Mouse (Mus musculus) midbrain, embryonic 12.5 days (tissue): Measurements from ENCODE around the gene Cdkal1. TPM values are rescaled to one million over a fixed set of nuclear protein-coding genes. Genes with fewer than 3 reads are reported as not detected.

Experiments used
- ATAC-seq: fragments of 200-750 bp; cut with Nextera tagmentation; 2 replicates; pipeline ENCODE4 v1.8.0; 2017; ENCODE audit warnings: low read depth, moderate TSS enrichment, moderate library complexity; ENCODE audit not compliant: low FRiP score
- H3K27ac ChIP-seq: fragments of 300-500 bp; sonication (generic); replicated peaks from 2 replicates; pipeline ENCODE4 v1.5.1; 2016; ENCODE audit warnings: mild to moderate bottlenecking
- H3K27me3 ChIP-seq: fragments of 300-500 bp; sonication (generic); 2 replicates; pipeline ENCODE4 v1.6.1; 2016; ENCODE audit warnings: mild to moderate bottlenecking
- H3K36me3 ChIP-seq: fragments of 300-500 bp; sonication (generic); 2 replicates; pipeline ENCODE4 v1.6.1; 2016
- H3K4me1 ChIP-seq: fragments of 300-500 bp; sonication (generic); 2 replicates; pipeline ENCODE4 v1.6.1; 2016
- H3K4me2 ChIP-seq: fragments of 300-500 bp; sonication (generic); replicated peaks from 2 replicates; pipeline ENCODE4 v1.6.1; 2016; ENCODE audit warnings: mild to moderate bottlenecking, moderate library complexity
- H3K4me3 ChIP-seq: fragments of 300-500 bp; sonication (generic); 2 replicates; pipeline ENCODE4 v1.5.1; 2016; ENCODE audit warnings: mild to moderate bottlenecking
- H3K9ac ChIP-seq: fragments of 300-500 bp; sonication (generic); replicated peaks from 2 replicates; pipeline ENCODE4 v1.6.1; 2016; ENCODE audit warnings: mild to moderate bottlenecking, moderate library complexity
- H3K9me3 ChIP-seq: fragments of 300-500 bp; sonication (generic); 2 replicates; pipeline ENCODE4 v1.6.1; 2016; ENCODE audit warnings: mild to moderate bottlenecking
- WGBS: fragments of 180-500 bp; shearing (Covaris S2); methylation state at CpG from one replicate; pipeline ENCODE4 v1.1.7; 2016; 5-methylcytosine and 5-hydroxymethylcytosine counted together
- polyA plus RNA-seq: library from polyadenylated mRNA; unstranded; fragments of >200 nt; fragmentation: Nextera tagmentation; extraction: Ambion mirVana; gene quantifications from 2 replicates; pipeline ENCODE4 v1.2.1, GENCODE M21; 2016

Cdkal1 gene
- 33.3 and 36.4 TPM in 2 replicates for polyA plus RNA-seq

DNA sequence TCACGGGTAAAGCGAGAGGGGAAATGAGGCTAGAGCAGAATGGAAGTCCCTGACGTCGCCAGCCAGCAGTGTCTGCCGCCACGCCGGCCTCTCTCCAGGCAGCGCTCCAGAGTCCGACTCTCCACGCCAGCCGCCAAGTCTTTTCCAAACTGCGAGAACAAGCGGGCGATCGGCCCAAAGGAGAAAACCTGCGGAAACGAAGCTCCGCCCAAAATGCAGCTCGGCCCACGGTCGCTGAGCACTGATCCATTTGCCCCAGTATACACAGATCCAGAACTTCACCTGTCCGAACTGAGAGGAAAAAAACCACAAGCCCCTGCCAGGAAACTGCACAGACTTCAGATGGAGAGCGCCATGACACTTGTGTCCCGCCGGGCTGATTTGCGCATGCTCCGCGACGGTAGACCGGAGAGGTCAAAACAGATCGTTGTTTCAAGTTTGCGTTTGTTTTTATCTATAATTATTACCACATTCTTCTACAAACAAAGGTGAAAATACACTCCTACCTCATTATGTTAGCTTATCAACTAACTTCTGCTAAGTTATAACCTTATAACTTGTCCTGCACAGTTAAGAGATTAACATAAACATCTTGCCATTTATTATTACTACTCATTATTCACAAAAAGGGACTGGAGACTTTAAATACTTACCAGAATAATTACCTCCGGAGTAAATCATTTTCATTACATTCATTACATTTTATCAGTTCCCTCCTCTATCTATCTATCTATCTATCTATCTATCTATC lies at the start of gene Cdkal1:
Gene Cdkal1, minus strand, starts transcription at position 394 of the 751 bp plus-strand sequence.
- under 1% methylated on average over 33 of the region's 33 CpGs for WGBS
- peak; percentile 85 for ATAC-seq
- peak within 1 kb of the TSS; percentile 64 for H3K4me2 ChIP-seq

DNA sequence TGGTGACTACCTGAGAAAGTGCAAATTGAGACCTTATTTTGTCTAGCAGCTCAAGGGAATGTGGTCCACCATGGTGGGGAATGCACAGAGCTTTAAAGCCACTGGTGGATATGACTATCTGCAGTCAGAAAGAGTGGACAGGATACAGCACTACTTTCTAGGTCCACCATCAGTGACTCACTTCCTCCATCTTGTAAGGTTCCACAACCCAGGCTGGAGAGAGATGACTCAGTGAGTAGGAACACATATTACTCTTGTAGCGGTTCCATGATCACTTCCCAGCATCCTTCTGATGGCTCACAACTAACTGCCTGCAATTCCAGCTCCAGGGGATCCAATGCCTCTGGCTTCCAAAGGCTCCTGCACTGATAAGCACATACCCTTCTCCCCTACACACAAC lies 47.9 kb upstream of the Cdkal1 start:
- no peak for ATAC-seq
- H3K27ac ChIP-seq: no peak overlapping the region
- no peaks in the 10 kb centered on the region for H3K27me3 ChIP-seq
- no peak overlapping the region for H3K9ac ChIP-seq
- H3K4me1 ChIP-seq: no peaks in the 10 kb centered on the region
- no peak overlapping the region for H3K4me2 ChIP-seq
- peaks cover 50% of the 10 kb centered on the region for H3K36me3 ChIP-seq
- H3K4me3 ChIP-seq: no peak overlapping the region
- WGBS: 95% methylated on average over 1 of the region's 1 CpGs
- peaks cover 21% of the 10 kb centered on the region for H3K9me3 ChIP-seq

More for the DNA sequence above, at the start of gene Cdkal1:
- H3K9ac ChIP-seq: peak within 1 kb of the TSS; percentile 77
- H3K27me3 ChIP-seq: no peaks in the 10 kb centered on the region
- H3K4me1 ChIP-seq: peaks cover 13% of the 10 kb centered on the region; the same call in 1 of the 2 replicates
- H3K36me3 ChIP-seq: peaks cover 7% of the 10 kb centered on the region
- H3K9me3 ChIP-seq: no peaks in the 10 kb centered on the region
- H3K27ac ChIP-seq: peak within 1 kb of the TSS; percentile 73
- peak within 1 kb of the TSS; percentile 63 for H3K4me3 ChIP-seq

DNA sequence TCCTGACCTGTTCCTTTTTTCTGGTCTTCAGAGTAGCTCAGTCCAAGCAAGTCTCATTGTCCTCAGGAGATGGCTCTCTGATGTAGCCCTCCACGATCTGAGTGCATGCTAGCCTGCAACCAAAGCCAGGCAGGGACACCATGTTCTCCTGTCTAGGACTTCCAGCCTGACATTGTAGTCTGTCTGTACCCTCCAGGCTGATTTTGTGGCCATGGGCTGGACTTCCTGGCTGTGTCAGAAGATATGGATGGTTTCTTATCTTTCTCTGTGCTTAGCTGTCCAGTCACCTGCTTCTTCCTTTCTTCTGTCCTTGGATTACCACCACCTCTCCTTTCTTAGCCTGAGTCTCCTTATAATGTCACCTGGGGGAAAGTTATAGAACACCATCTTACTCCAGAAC lies 47.2 kb upstream of the Cdkal1 start:
- Histone ChIP-seq H3K27ac (no peak overlapping the region), H3K4me3 (no peak overlapping the region), H3K4me2 (no peak overlapping the region), H3K36me3 (peaks cover 43% of the 10 kb centered on the region), H3K9me3 (peaks cover 23% of the 10 kb centered on the region), H3K9ac (no peak overlapping the region), H3K27me3 (no peaks in the 10 kb centered on the region), H3K4me1 (no peaks in the 10 kb centered on the region)
- 78% methylated on average over 1 of the region's 1 CpGs for WGBS
- no peak for ATAC-seq

DNA sequence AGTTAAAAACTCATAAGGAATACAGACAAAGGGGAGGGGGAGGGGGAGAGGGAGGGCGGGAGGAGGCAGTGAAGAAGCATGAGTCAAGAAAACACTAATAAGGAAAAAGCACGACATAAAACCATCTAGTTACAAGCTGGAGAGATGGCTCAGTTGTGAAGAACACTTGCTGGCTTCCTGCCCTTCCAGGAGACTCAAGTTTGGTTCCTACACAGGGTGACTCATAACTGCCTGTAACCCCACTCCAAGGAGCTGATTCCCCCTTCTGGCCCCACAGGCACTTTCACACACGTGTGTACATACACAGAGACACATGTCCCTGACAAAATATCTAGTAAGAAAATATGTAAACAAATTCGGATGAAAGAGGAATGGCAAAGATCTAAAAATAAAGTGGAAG lies 46.2 kb upstream of the Cdkal1 start:
- Histone ChIP-seq H3K27ac (no peak overlapping the region), H3K9ac (no peak overlapping the region), H3K4me2 (no peak overlapping the region), H3K4me1 (no peaks in the 10 kb centered on the region), H3K9me3 (peaks cover 23% of the 10 kb centered on the region), H3K4me3 (no peak overlapping the region), H3K36me3 (peaks cover 33% of the 10 kb centered on the region), H3K27me3 (no peaks in the 10 kb centered on the region)
- 82% methylated on average over 4 of the region's 4 CpGs for WGBS
- ATAC-seq: no peak

DNA sequence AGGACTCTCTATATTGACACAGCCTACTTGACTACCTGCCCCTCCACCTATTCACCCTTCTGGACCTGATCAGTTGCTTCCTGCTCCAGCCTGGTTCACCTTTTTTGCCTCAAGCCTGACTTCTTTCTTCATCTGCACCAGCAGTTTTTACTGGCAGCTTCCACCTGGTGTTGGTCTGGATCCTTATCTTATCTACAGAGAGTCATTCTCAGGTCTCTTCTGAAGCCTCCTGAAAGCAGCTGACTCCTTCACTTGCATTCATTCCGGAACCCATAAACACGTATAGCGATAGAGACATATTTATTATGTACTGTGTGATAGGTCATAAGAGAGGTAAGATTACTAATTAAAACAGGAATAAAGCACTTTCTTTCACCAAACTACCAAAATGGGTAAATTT lies 11.3 kb upstream of the Cdkal1 start:
- 97% methylated on average over 3 of the region's 3 CpGs for WGBS
- no peak for ATAC-seq

DNA sequence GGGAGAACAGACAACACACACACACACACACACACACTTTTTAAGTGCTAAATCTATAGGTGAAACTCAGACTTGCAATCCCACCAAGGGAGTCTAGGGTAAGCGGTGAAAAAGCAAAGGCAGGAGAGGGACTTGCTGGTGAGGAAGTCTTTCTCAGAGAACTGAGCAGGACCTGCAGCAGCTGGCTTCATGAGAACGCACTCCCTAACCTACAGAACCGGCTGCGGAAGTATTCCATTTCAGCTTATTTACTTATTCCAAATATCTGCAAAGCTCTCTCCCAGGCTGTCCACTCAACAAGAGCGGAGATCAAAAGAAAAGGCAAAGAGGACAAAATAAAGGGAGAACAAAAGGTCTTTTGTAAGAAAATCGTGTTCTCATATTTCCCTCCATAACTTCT lies 8.9 kb upstream of the Cdkal1 start:
- Histone ChIP-seq H3K4me2 (no peak overlapping the region), H3K9me3 (no peaks in the 10 kb centered on the region), H3K9ac (no peak overlapping the region), H3K36me3 (no peaks in the 10 kb centered on the region), H3K4me3 (no peak overlapping the region), H3K27ac (no peak overlapping the region), H3K27me3 (no peaks in the 10 kb centered on the region), H3K4me1 (no peaks in the 10 kb centered on the region)
- ATAC-seq: no peak
- WGBS: 56% methylated on average over 6 of the region's 6 CpGs

More for the DNA sequence above, 11.3 kb upstream of the Cdkal1 start:
- H3K36me3 ChIP-seq: no peaks in the 10 kb centered on the region
- H3K4me2 ChIP-seq: no peak overlapping the region
- H3K4me3 ChIP-seq: no peak overlapping the region
- H3K9me3 ChIP-seq: no peaks in the 10 kb centered on the region
- no peak overlapping the region for H3K9ac ChIP-seq
- H3K27ac ChIP-seq: no peak overlapping the region
- no peaks in the 10 kb centered on the region for H3K27me3 ChIP-seq
- H3K4me1 ChIP-seq: no peaks in the 10 kb centered on the region

DNA sequence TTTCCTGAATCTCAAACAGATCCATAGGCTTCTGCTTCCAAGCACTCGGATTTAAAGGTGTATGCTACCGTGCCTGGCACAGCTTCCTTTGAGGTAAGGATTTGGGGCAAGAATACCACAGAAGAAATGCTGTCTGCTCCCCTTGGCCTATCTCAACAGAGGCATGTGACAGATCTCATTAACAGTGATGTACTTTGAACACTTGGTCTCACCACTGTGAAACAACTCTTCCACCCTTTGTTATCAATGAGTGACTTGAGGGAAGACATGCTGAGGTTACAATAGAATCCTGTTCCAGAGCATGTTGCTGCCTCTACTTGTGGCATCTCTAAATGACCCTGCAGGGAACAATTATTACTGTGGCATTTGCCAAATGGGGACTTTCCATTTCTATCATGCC lies 4.6 kb upstream of the Cdkal1 start:
- H3K27me3 ChIP-seq: no peaks in the 10 kb centered on the region

DNA sequence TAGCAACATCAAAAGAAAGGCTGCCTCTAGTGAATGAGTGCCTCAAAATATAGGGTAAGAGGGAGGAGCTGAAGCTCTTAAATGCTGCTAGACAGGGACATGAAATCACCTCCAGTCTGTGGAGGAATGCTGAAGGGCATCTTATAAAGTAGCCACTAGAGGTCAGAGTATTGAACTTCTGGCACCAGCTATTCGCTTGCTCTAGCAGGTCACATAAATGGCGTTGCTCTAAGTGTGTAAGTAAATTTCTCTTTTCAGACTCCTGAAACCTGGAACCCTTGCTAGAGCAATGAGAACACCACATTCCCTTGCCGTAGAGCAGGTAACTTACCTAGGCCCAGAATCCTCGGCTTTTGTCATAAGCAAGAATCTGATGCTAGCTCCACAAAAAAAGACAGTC lies 2.0 kb upstream of the Cdkal1 start:
- peak; percentile 51; the same call in 1 of the 2 replicates for ATAC-seq
- Histone ChIP-seq H3K36me3 (no peaks in the 10 kb centered on the region), H3K27ac (no peak overlapping the region), H3K9ac (no peak overlapping the region), H3K9me3 (no peaks in the 10 kb centered on the region), H3K4me3 (no peak overlapping the region), H3K4me1 (peaks cover 13% of the 10 kb centered on the region; the same call in 1 of the 2 replicates), H3K27me3 (no peaks in the 10 kb centered on the region), H3K4me2 (no peak overlapping the region)
- WGBS: 21% methylated on average over 4 of the region's 4 CpGs

More for the DNA sequence above, 4.6 kb upstream of the Cdkal1 start:
- Histone ChIP-seq H3K9ac (no peak overlapping the region), H3K9me3 (no peaks in the 10 kb centered on the region), H3K4me1 (no peaks in the 10 kb centered on the region), H3K27ac (no peak overlapping the region), H3K36me3 (no peaks in the 10 kb centered on the region), H3K4me2 (no peak overlapping the region), H3K4me3 (no peak overlapping the region)
- no peak for ATAC-seq
- WGBS: 68% methylated on average over 2 of the region's 2 CpGs

DNA sequence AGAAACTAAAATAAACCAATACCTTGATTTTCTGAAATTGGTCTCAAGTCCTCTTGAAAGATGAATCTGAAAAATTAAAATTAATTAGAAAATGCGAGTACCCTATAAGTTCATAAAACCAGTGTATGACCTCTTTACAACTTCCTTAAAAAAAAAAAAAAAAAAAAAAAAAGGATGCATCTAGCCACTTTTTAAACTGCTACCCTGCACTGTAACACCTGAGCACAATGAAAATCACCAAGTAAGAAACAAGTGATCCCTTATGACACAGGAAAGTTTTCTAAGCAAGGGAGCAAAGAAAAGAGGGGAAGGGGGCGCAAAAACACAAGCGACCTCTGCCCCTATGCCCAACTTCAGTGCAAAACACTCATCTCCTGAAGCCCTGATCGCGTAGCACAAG lies 598 bp downstream of the Cdkal1 start:
- Histone ChIP-seq H3K27me3 (no peaks in the 10 kb centered on the region), H3K4me2 (peak overlapping the region; percentile 64), H3K9me3 (no peaks in the 10 kb centered on the region), H3K4me3 (peak overlapping the region; percentile 63), H3K36me3 (peaks cover 10% of the 10 kb centered on the region), H3K4me1 (peaks cover 13% of the 10 kb centered on the region; the same call in 1 of the 2 replicates), H3K9ac (peak overlapping the region; percentile 77), H3K27ac (peak overlapping the region; percentile 73)
- WGBS: 2% methylated on average over 5 of the region's 5 CpGs
- ATAC-seq: no peak

DNA sequence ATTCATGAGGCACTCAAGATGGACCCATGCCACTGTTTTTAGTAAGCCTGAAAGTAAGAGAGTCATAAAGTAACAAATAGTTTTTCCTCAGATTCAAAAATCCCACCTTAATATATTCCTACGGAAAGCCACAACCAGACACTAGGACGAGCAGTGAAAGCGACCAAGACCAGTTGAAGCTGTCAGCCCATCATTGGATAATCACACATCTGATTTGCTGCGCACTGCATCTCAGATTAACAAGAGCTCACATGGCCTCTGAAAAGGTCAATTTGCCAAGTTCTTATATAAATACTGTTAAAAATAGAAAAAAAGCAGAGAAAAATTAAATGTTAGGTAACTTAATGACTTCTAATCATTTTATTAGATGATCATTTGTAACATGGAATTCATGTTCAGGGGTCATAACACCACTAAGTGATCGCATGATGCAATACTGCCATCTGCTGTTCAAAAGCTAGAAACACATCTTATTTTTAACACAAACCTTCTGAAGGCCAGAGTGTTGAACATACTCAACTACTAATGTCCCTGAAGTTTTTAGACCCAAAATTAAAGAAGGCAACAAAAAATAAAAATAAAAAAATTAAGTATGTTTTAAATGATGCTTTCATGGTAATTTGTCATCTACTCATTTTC lies 16.9 kb downstream of the Cdkal1 start:
- Histone ChIP-seq H3K9ac (no peak overlapping the region), H3K9me3 (no peaks in the 10 kb centered on the region), H3K36me3 (peaks cover 6% of the 10 kb centered on the region; the same call in 1 of the 2 replicates), H3K27me3 (no peaks in the 10 kb centered on the region), H3K4me2 (no peak overlapping the region), H3K4me1 (no peaks in the 10 kb centered on the region; the same call in 1 of the 2 replicates), H3K4me3 (no peak overlapping the region), H3K27ac (no peak overlapping the region)
- 54% methylated on average over 5 of the region's 5 CpGs for WGBS
- no peak; the same call in 1 of the 2 replicates for ATAC-seq

DNA sequence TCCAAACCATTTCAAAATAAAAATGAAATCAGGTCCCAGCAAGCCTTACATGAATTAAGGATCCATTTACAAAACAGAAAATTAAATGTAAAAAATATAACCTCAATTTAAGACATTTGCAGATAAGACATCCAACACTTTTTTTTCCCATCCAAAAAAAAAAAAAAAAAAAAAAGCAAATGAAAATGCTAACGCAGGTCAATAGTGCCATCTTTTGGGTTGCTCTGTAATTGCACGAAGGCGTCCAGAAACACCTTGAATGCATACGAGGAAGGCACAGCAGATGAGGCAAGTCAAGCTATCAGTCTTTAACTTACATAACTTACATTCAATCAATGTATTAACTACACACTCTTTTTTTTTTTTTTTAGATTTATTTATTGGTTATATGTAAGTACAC lies 20.3 kb downstream of the Cdkal1 start:
- 34% methylated on average over 4 of the region's 4 CpGs for WGBS
- no peak overlapping the region for H3K9ac ChIP-seq
- H3K4me3 ChIP-seq: no peak overlapping the region
- H3K27ac ChIP-seq: no peak overlapping the region
- peaks cover 10% of the 10 kb centered on the region for H3K4me1 ChIP-seq
- no peaks in the 10 kb centered on the region for H3K27me3 ChIP-seq
- H3K4me2 ChIP-seq: no peak overlapping the region
- no peak for ATAC-seq
- no peaks in the 10 kb centered on the region for H3K9me3 ChIP-seq
- no peaks in the 10 kb centered on the region for H3K36me3 ChIP-seq

DNA sequence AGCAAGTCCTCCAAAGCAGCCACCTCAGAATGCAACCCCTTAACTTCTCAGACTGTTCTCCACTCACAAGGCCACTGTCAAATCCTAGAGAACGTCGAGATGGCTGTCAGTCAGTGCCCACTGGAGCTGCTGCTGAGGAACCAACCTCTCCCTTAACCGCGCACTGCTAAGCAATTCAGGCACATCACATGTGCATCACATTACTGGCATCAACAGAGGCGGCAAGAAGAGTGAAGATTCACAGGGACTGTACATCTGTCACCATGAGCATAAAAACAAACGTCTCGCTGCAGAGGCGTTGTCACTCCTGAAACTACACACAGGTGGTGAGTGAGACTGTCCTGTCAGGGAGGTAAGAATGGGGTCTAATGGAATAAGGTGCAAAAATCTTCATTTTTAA lies 21.7 kb downstream of the Cdkal1 start:
- Histone ChIP-seq H3K27me3 (no peaks in the 10 kb centered on the region), H3K9ac (no peak overlapping the region), H3K36me3 (no peaks in the 10 kb centered on the region), H3K27ac (peak overlapping the region; percentile 46; the same call in 1 of the 2 replicates), H3K4me2 (no peak overlapping the region), H3K4me3 (no peak overlapping the region), H3K9me3 (no peaks in the 10 kb centered on the region), H3K4me1 (peaks cover 10% of the 10 kb centered on the region)
- 0 out of 2 replicates have a peak, but pooled peaks have one; percentile 41 for ATAC-seq
- 71% methylated on average over 8 of the region's 8 CpGs for WGBS
